Mouse (Mus musculus): ENCODE results near the gene Cntn4. TPM values are rescaled to one million over a fixed set of nuclear protein-coding genes. Genes with fewer than 3 reads are reported as not detected.

Cntn4 gene
- polyA plus RNA-seq, 1 experiment from 2014 or later = 0.72 TPM

- Histone ChIP-seq H3K27me3 (ENCODE audit: control insufficient read depth, insufficient read depth, low read length) (no peaks in the 10 kb centered on the region), H3K27ac (replicated peaks) (no peak overlapping the region), H3K9me3 (ENCODE audit: control insufficient read depth, low read length) (no peaks in the 10 kb centered on the region), H3K9ac (ENCODE audit: low read length) (no peak overlapping the region), H3K4me2 (replicated peaks; ENCODE audit: low read depth) (no peak overlapping the region), H3K36me3 (ENCODE audit: control insufficient read depth, insufficient read depth, low read length) (no peaks in the 10 kb centered on the region), H3K4me1 (replicated peaks; ENCODE audit: control insufficient read depth, insufficient read depth) (no peaks in the 10 kb centered on the region), H3K4me3 (ENCODE audit: low read depth, low read length) (no peak overlapping the region)
- TF ChIP-seq CTCF (IDR thresholded peaks at IDR 0.05; ENCODE audit: low read depth) (no peak), EP300 (optimal IDR thresholded peaks at IDR 0.05) (no peak)
- ATAC-seq (ENCODE audit: low FRiP score, low TSS enrichment) (no peak), DNase-seq (ENCODE audit: low spot score) (no peak)
These were observed 157.6 kb downstream of the Cntn4 start for GRCm38 (mm10) chr6:105835099-105835498.

- 34% methylated on average over 1 of the region's 1 CpGs for WGBS
- ATAC-seq (ENCODE audit: low FRiP score, low TSS enrichment) = no peak
- no peak overlapping the region for H3K9ac ChIP-seq (ENCODE audit: low read length)
These were observed 169.8 kb downstream of the Cntn4 start for GRCm38 (mm10) chr6:105847296-105847695.

GRCm38 (mm10) chr6:105892838-105893237, 215.4 kb downstream of the Cntn4 start:
- Histone ChIP-seq H3K36me3 (ENCODE audit: control insufficient read depth, insufficient read depth, low read length) (no peaks in the 10 kb centered on the region), H3K4me3 (ENCODE audit: low read depth, low read length) (no peak overlapping the region), H3K4me1 (replicated peaks; ENCODE audit: control insufficient read depth, insufficient read depth) (no peaks in the 10 kb centered on the region), H3K27me3 (ENCODE audit: control insufficient read depth, insufficient read depth, low read length) (no peaks in the 10 kb centered on the region), H3K9ac (ENCODE audit: low read length) (no peak overlapping the region), H3K4me2 (replicated peaks; ENCODE audit: low read depth) (no peak overlapping the region), H3K9me3 (ENCODE audit: control insufficient read depth, low read length) (no peaks in the 10 kb centered on the region), H3K27ac (replicated peaks) (no peak overlapping the region)
- ATAC-seq (ENCODE audit: low FRiP score, low TSS enrichment) (no peak), DNase-seq (ENCODE audit: low spot score) (no peak)
- 66% methylated on average over 4 of the region's 4 CpGs for WGBS
- TF ChIP-seq EP300 (optimal IDR thresholded peaks at IDR 0.05) = no peak
- no peak for TF ChIP-seq CTCF (IDR thresholded peaks at IDR 0.05; ENCODE audit: low read depth)

More at GRCm38 (mm10) chr6:105847296-105847695, 169.8 kb downstream of the Cntn4 start:
- Histone ChIP-seq H3K4me1 (replicated peaks; ENCODE audit: control insufficient read depth, insufficient read depth) (no peaks in the 10 kb centered on the region), H3K36me3 (ENCODE audit: control insufficient read depth, insufficient read depth, low read length) (no peaks in the 10 kb centered on the region), H3K27ac (replicated peaks) (no peak overlapping the region), H3K4me2 (replicated peaks; ENCODE audit: low read depth) (no peak overlapping the region), H3K4me3 (ENCODE audit: low read depth, low read length) (no peak overlapping the region), H3K27me3 (ENCODE audit: control insufficient read depth, insufficient read depth, low read length) (no peaks in the 10 kb centered on the region), H3K9me3 (ENCODE audit: control insufficient read depth, low read length) (no peaks in the 10 kb centered on the region)
- DNase-seq (ENCODE audit: low spot score) = no peak
- TF ChIP-seq CTCF (IDR thresholded peaks at IDR 0.05; ENCODE audit: low read depth) (no peak), EP300 (optimal IDR thresholded peaks at IDR 0.05) (no peak)

GRCm38 (mm10) chr6:105938485-105938884, 261.0 kb downstream of the Cntn4 start:
- DNase-seq (ENCODE audit: low spot score) (no peak), ATAC-seq (ENCODE audit: low FRiP score, low TSS enrichment) (no peak)
- Histone ChIP-seq H3K9me3 (ENCODE audit: control insufficient read depth, low read length) (no peaks in the 10 kb centered on the region), H3K4me3 (ENCODE audit: low read depth, low read length) (no peak overlapping the region), H3K4me2 (replicated peaks; ENCODE audit: low read depth) (no peak overlapping the region), H3K27ac (replicated peaks) (no peak overlapping the region), H3K36me3 (ENCODE audit: control insufficient read depth, insufficient read depth, low read length) (no peaks in the 10 kb centered on the region), H3K9ac (ENCODE audit: low read length) (no peak overlapping the region), H3K4me1 (replicated peaks; ENCODE audit: control insufficient read depth, insufficient read depth) (no peaks in the 10 kb centered on the region), H3K27me3 (ENCODE audit: control insufficient read depth, insufficient read depth, low read length) (no peaks in the 10 kb centered on the region)
- WGBS = 82% methylated on average over 1 of the region's 1 CpGs
- TF ChIP-seq CTCF (IDR thresholded peaks at IDR 0.05; ENCODE audit: low read depth) (no peak), EP300 (optimal IDR thresholded peaks at IDR 0.05) (no peak)

- no peaks in the 10 kb centered on the region for H3K9me3 ChIP-seq (ENCODE audit: control insufficient read depth, low read length)
- no peaks in the 10 kb centered on the region for H3K27me3 ChIP-seq (ENCODE audit: control insufficient read depth, insufficient read depth, low read length)
- DNase-seq (ENCODE audit: low spot score) (no peak), ATAC-seq (ENCODE audit: low FRiP score, low TSS enrichment) (no peak)
- H3K27ac ChIP-seq (replicated peaks) = no peak overlapping the region
- 71% methylated on average over 2 of the region's 2 CpGs for WGBS
- no peak overlapping the region for H3K4me2 ChIP-seq (replicated peaks; ENCODE audit: low read depth)
- no peaks in the 10 kb centered on the region for H3K36me3 ChIP-seq (ENCODE audit: control insufficient read depth, insufficient read depth, low read length)
- TF ChIP-seq EP300 (optimal IDR thresholded peaks at IDR 0.05) = no peak
- TF ChIP-seq CTCF (IDR thresholded peaks at IDR 0.05; ENCODE audit: low read depth) = no peak
- H3K9ac ChIP-seq (ENCODE audit: low read length) = no peak overlapping the region
- H3K4me1 ChIP-seq (replicated peaks; ENCODE audit: control insufficient read depth, insufficient read depth) = no peaks in the 10 kb centered on the region
- H3K4me3 ChIP-seq (ENCODE audit: low read depth, low read length) = no peak overlapping the region
These were observed 261.8 kb downstream of the Cntn4 start for GRCm38 (mm10) chr6:105939303-105939702.

- TF ChIP-seq EP300 (optimal IDR thresholded peaks at IDR 0.05) = no peak
- TF ChIP-seq CTCF (IDR thresholded peaks at IDR 0.05; ENCODE audit: low read depth) = no peak
- no peak overlapping the region for H3K4me3 ChIP-seq (ENCODE audit: low read depth, low read length)
- no peak for DNase-seq (ENCODE audit: low spot score)
- H3K9ac ChIP-seq (ENCODE audit: low read length) = no peak overlapping the region
- no peaks in the 10 kb centered on the region for H3K4me1 ChIP-seq (replicated peaks; ENCODE audit: control insufficient read depth, insufficient read depth)
- no peak overlapping the region for H3K27ac ChIP-seq (replicated peaks)
- H3K4me2 ChIP-seq (replicated peaks; ENCODE audit: low read depth) = no peak overlapping the region
- no peaks in the 10 kb centered on the region for H3K9me3 ChIP-seq (ENCODE audit: control insufficient read depth, low read length)
- no peaks in the 10 kb centered on the region for H3K27me3 ChIP-seq (ENCODE audit: control insufficient read depth, insufficient read depth, low read length)
- no peak for ATAC-seq (ENCODE audit: low FRiP score, low TSS enrichment)
- no peaks in the 10 kb centered on the region for H3K36me3 ChIP-seq (ENCODE audit: control insufficient read depth, insufficient read depth, low read length)
These were observed 263.1 kb downstream of the Cntn4 start for GRCm38 (mm10) chr6:105940591-105940990.
